Mouse (Mus musculus) lung, embryonic 16.5 days (tissue): ENCODE measurements around the gene Man1b1. TPM values are rescaled to one million over a fixed set of nuclear protein-coding genes. Genes with fewer than 3 reads are reported as not detected.

Experiments
- ATAC-seq: fragments of 200-750 bp; cut with Nextera tagmentation; 2 replicates; pipeline ENCODE4 v1.8.0; 2017; ENCODE audit warnings: low read depth, mild to moderate bottlenecking, moderate library complexity
- H3K27ac ChIP-seq: fragments of 300-500 bp; sonication (generic); 2 replicates; pipeline ENCODE4 v1.5.1; 2014; ENCODE audit warnings: mild to moderate bottlenecking, control low read depth, low read length
- H3K27me3 ChIP-seq: fragments of 300-500 bp; sonication (generic); 2 replicates; pipeline ENCODE4 v1.6.1; 2014; ENCODE audit warnings: low read depth, low read length, mixed read lengths; ENCODE audit not compliant: control insufficient read depth, insufficient read depth
- H3K36me3 ChIP-seq: fragments of 300-500 bp; sonication (generic); 2 replicates; pipeline ENCODE4 v1.6.1; 2014; ENCODE audit warnings: low read length; ENCODE audit not compliant: control insufficient read depth, insufficient read depth
- H3K4me1 ChIP-seq: fragments of 300-500 bp; sonication (generic); replicated peaks from 2 replicates; pipeline ENCODE4 v1.6.1; 2014; ENCODE audit warnings: low read length, mixed read lengths; ENCODE audit not compliant: control insufficient read depth, insufficient read depth
- H3K4me2 ChIP-seq: fragments of 300-500 bp; sonication (generic); 2 replicates; pipeline ENCODE4 v1.6.1; 2014; ENCODE audit warnings: low read depth, low read length, control low read depth
- H3K4me3 ChIP-seq: fragments of 300-500 bp; sonication (generic); 2 replicates; pipeline ENCODE4 v1.5.1; 2014; ENCODE audit warnings: mild to moderate bottlenecking, low read length, control low read depth
- H3K9ac ChIP-seq: fragments of 300-500 bp; sonication (generic); 2 replicates; pipeline ENCODE4 v1.6.1; 2014; ENCODE audit warnings: low read length, control low read depth
- H3K9me3 ChIP-seq: fragments of 300-500 bp; sonication (generic); 2 replicates; pipeline ENCODE4 v1.6.1; 2016; ENCODE audit warnings: low read length; ENCODE audit not compliant: control insufficient read depth
- WGBS: fragments of 180-500 bp; shearing (Covaris S2); extraction: QIAGEN DNeasy Blood & Tissue Kit; methylation state at CpG from one replicate; pipeline ENCODE4 v1.1.7; 2014; 5-methylcytosine and 5-hydroxymethylcytosine counted together
- polyA plus RNA-seq: library from polyadenylated mRNA; unstranded; fragments of >200 nt; fragmentation: Nextera tagmentation; extraction: Ambion mirVana; gene quantifications from 2 replicates; pipeline ENCODE4 v1.2.1, GENCODE M21; 2015

Gene Man1b1
- polyA plus RNA-seq, 1 experiment from 2014 or later = 57.4 TPM

- under 1% methylated on average over 65 of the region's 65 CpGs for WGBS
- Histone ChIP-seq H3K9me3 (no peaks in the 10 kb centered on the region), H3K4me2 (peak within 1 kb of the TSS; percentile 91), H3K4me1 (peaks cover 24% of the 10 kb centered on the region), H3K4me3 (peak within 1 kb of the TSS; percentile 82), H3K27ac (peak within 1 kb of the TSS; percentile 90), H3K36me3 (peaks cover 9% of the 10 kb centered on the region), H3K9ac (peak within 1 kb of the TSS; percentile 79), H3K27me3 (peaks cover 2% of the 10 kb centered on the region; the same call in 1 of the 2 replicates)
- ATAC-seq = peak; percentile 96
These were observed 39.9 kb downstream of the Man1b1 start, which contains the start of gene Sapcd2 for GRCm38 (mm10) chr2:25371764-25372643. Gene Sapcd2, plus strand, starts transcription at chr2:25372321.

- Histone ChIP-seq H3K4me3 (peak overlapping the region; percentile 82), H3K9me3 (no peaks in the 10 kb centered on the region), H3K27ac (peak overlapping the region; percentile 44; the same call in 1 of the 2 replicates), H3K9ac (peak overlapping the region; percentile 79), H3K4me1 (peaks cover 24% of the 10 kb centered on the region), H3K4me2 (peak overlapping the region; percentile 91), H3K27me3 (no peaks in the 10 kb centered on the region), H3K36me3 (peaks cover 13% of the 10 kb centered on the region)
- ATAC-seq = peak; percentile 15
- 1% methylated on average over 42 of the region's 42 CpGs for WGBS
These were observed 40.7 kb downstream of the Man1b1 start for GRCm38 (mm10) chr2:25372644-25373391.

GRCm38 (mm10) chr2:25373431-25373830 lies 41.3 kb downstream of the Man1b1 start:
- H3K27me3 ChIP-seq = no peaks in the 10 kb centered on the region
- 14% methylated on average over 2 of the region's 2 CpGs for WGBS
- no peak overlapping the region for H3K27ac ChIP-seq
- ATAC-seq = no peak
- H3K4me3 ChIP-seq = peak overlapping the region; percentile 82
- H3K4me2 ChIP-seq = peak overlapping the region; percentile 91
- H3K9me3 ChIP-seq = no peaks in the 10 kb centered on the region
- peak overlapping the region; percentile 79 for H3K9ac ChIP-seq
- peaks cover 24% of the 10 kb centered on the region for H3K4me1 ChIP-seq
- H3K36me3 ChIP-seq = peaks cover 19% of the 10 kb centered on the region

- Histone ChIP-seq H3K4me3 (no peak overlapping the region), H3K27me3 (no peaks in the 10 kb centered on the region), H3K36me3 (peaks cover 20% of the 10 kb centered on the region), H3K4me1 (peaks cover 21% of the 10 kb centered on the region), H3K9me3 (no peaks in the 10 kb centered on the region), H3K9ac (0 out of 2 replicates have a peak overlapping the region, but pooled peaks have one; percentile 4), H3K4me2 (no peak overlapping the region), H3K27ac (no peak overlapping the region)
- WGBS = 66% methylated on average over 4 of the region's 4 CpGs
- ATAC-seq = no peak
These were observed 44.5 kb downstream of the Man1b1 start for GRCm38 (mm10) chr2:25376589-25376988.

GRCm38 (mm10) chr2:25384492-25384891 lies 52.4 kb downstream of the Man1b1 start:
- H3K4me1 ChIP-seq = no peaks in the 10 kb centered on the region
- no peak overlapping the region for H3K9ac ChIP-seq
- WGBS = 44% methylated on average over 5 of the region's 5 CpGs
- no peak overlapping the region for H3K27ac ChIP-seq
- H3K9me3 ChIP-seq = no peaks in the 10 kb centered on the region
- H3K4me2 ChIP-seq = no peak overlapping the region
- H3K36me3 ChIP-seq = no peaks in the 10 kb centered on the region
- H3K4me3 ChIP-seq = no peak overlapping the region
- ATAC-seq = no peak
- no peaks in the 10 kb centered on the region; the same call in 1 of the 2 replicates for H3K27me3 ChIP-seq

- Histone ChIP-seq H3K9ac (no peak overlapping the region), H3K4me1 (peaks cover 11% of the 10 kb centered on the region), H3K36me3 (no peaks in the 10 kb centered on the region), H3K4me2 (no peak overlapping the region), H3K9me3 (no peaks in the 10 kb centered on the region), H3K27me3 (peaks cover 17% of the 10 kb centered on the region), H3K4me3 (no peak overlapping the region), H3K27ac (no peak overlapping the region)
- no peak for ATAC-seq
- 54% methylated on average over 5 of the region's 5 CpGs for WGBS
These were observed 59.1 kb downstream of the Man1b1 start for GRCm38 (mm10) chr2:25391266-25391665.

GRCm38 (mm10) chr2:25394281-25395221 lies 62.4 kb downstream of the Man1b1 start:
- H3K4me1 ChIP-seq = peaks cover 13% of the 10 kb centered on the region
- ATAC-seq = peak; percentile 44; the same call in 1 of the 2 replicates
- WGBS = 45% methylated on average over 3 of the region's 3 CpGs
- no peak overlapping the region for H3K4me3 ChIP-seq
- H3K27ac ChIP-seq = no peak overlapping the region
- H3K9me3 ChIP-seq = no peaks in the 10 kb centered on the region
- H3K27me3 ChIP-seq = peaks cover 28% of the 10 kb centered on the region
- H3K4me2 ChIP-seq = no peak overlapping the region
- no peaks in the 10 kb centered on the region for H3K36me3 ChIP-seq
- no peak overlapping the region for H3K9ac ChIP-seq

GRCm38 (mm10) chr2:25395721-25396596 lies 63.8 kb downstream of the Man1b1 start, which contains the start of gene Entpd2:
Gene Entpd2, plus strand, starts transcription at chr2:25395874.
- peak; percentile 66 for ATAC-seq
- Histone ChIP-seq H3K27me3 (peaks cover 41% of the 10 kb centered on the region), H3K27ac (no peak within 1 kb of the TSS), H3K9me3 (no peaks in the 10 kb centered on the region), H3K9ac (peak within 1 kb of the TSS; percentile 65), H3K4me1 (peaks cover 13% of the 10 kb centered on the region), H3K4me3 (peak within 1 kb of the TSS; percentile 52), H3K36me3 (no peaks in the 10 kb centered on the region), H3K4me2 (peak within 1 kb of the TSS; percentile 88)
- 2% methylated on average over 57 of the region's 57 CpGs for WGBS
